Mouse (Mus musculus) lung, embryonic 14.5 days (tissue): ENCODE data around the gene Dnm2. TPM values are rescaled to one million over a fixed set of nuclear protein-coding genes. Genes with fewer than 3 reads are reported as not detected.

Experiments
- ATAC-seq: fragments of 200-750 bp; cut with Nextera tagmentation; 2 replicates; pipeline ENCODE4 v1.8.0; 2017; ENCODE audit warnings: mild to moderate bottlenecking, moderate TSS enrichment, moderate library complexity; ENCODE audit not compliant: insufficient read depth
- DNase-seq: peaks from one replicate; pipeline ENCODE4 v3.0.0-alpha.2; 2015
- H3K27ac ChIP-seq: fragments of 300-500 bp; sonication (generic); 2 replicates; pipeline ENCODE4 v1.5.1; 2014; ENCODE audit warnings: low read depth, mild to moderate bottlenecking, moderate library complexity
- H3K27me3 ChIP-seq: fragments of 300-500 bp; sonication (generic); 2 replicates; pipeline ENCODE4 v1.6.1; 2014; ENCODE audit warnings: low read length, control low read depth; ENCODE audit not compliant: insufficient read depth
- H3K36me3 ChIP-seq: fragments of 300-500 bp; sonication (generic); 2 replicates; pipeline ENCODE4 v1.6.1; 2014; ENCODE audit warnings: control low read depth; ENCODE audit not compliant: insufficient read depth
- H3K4me1 ChIP-seq: fragments of 300-500 bp; sonication (generic); 2 replicates; pipeline ENCODE4 v1.6.1; 2014; ENCODE audit warnings: antibody characterized with exemption, control low read depth; ENCODE audit not compliant: insufficient read depth
- H3K4me2 ChIP-seq: fragments of 300-500 bp; sonication (generic); 2 replicates; pipeline ENCODE4 v1.6.1; 2014; ENCODE audit warnings: mild to moderate bottlenecking
- H3K4me3 ChIP-seq: fragments of 300-500 bp; sonication (generic); 2 replicates; pipeline ENCODE4 v1.5.1; 2014; ENCODE audit warnings: low read depth, low read length
- H3K9ac ChIP-seq: fragments of 300-500 bp; sonication (generic); 2 replicates; pipeline ENCODE4 v1.6.1; 2014
- H3K9me3 ChIP-seq: fragments of 300-500 bp; sonication (generic); 2 replicates; pipeline ENCODE4 v1.6.1; 2016; ENCODE audit warnings: low read depth, low read length, control low read depth
- CTCF ChIP-seq: IDR thresholded peaks from 2 replicates; pipeline ENCODE4 v1.5.1; 2016; ENCODE audit warnings: antibody characterized with exemption, low read depth
- WGBS: fragments of 180-500 bp; shearing (Covaris S2); extraction: QIAGEN DNeasy Blood & Tissue Kit; methylation state at CpG from one replicate; pipeline ENCODE4 v1.1.7; 2014; 5-methylcytosine and 5-hydroxymethylcytosine counted together
- polyA plus RNA-seq: library from polyadenylated mRNA; unstranded; fragments of >200 nt; fragmentation: Nextera tagmentation; extraction: Ambion mirVana; gene quantifications from 2 replicates; pipeline ENCODE4 v1.2.1, GENCODE M21; 2014

The Dnm2 gene
- polyA plus RNA-seq, 1 experiment from 2014 or later, result 71.8 TPM

DNA sequence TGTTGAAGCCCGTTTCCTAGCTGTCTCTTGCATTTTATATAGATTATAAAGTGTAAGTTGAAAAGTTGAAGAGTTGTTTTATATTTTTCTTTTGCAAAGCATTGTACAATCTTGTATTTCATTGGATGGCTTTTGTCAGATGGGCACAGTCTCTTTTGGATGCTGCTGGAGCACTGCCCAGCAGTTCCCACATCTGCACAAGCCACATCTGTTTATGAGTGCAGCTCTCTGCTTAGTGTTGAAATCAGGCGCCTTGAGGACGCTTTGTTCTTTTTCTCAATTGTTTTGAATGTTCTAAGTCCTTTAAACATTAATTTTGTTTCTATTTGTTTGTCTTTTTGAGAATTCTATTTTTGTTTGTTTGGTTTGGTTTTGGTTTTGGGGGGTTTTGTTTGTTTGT lies 13.5 kb downstream of the Dnm2 start:
- DNase-seq (peak; percentile 71), ATAC-seq (0 out of 2 replicates have a peak, but pooled peaks have one; percentile 54)
- H3K9ac ChIP-seq, result no peak overlapping the region
- H3K9me3 ChIP-seq, result no peaks in the 10 kb centered on the region
- H3K4me2 ChIP-seq, result no peak overlapping the region
- no peaks in the 10 kb centered on the region; the same call in 1 of the 2 replicates for H3K4me1 ChIP-seq
- H3K36me3 ChIP-seq, result no peaks in the 10 kb centered on the region
- no peak overlapping the region for H3K4me3 ChIP-seq
- H3K27me3 ChIP-seq, result no peaks in the 10 kb centered on the region
- no peak for TF ChIP-seq CTCF
- 55% methylated on average over 3 of the region's 3 CpGs for WGBS
- H3K27ac ChIP-seq, result peak overlapping the region; percentile 6; the same call in 1 of the 2 replicates

DNA sequence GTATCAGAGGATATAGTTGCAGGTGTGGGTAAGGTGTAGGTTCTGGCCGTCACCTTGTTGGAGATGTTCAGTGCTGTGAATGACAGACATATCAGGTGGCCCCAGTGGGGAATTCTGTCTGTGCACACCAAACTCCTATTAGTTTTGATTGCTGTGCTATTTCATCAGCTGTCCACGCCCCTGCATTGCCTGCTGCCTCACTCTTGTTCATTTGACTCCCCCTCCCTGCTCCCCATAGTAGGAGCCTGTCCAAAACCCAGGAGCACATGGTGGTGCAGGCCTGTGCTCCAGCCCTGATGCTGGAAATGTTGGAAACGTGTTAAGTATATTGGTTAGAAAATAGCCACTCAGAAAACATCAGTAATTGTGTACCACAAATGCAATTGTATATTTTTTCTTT lies 14.7 kb downstream of the Dnm2 start:
- Histone ChIP-seq H3K27me3 (no peaks in the 10 kb centered on the region), H3K4me1 (no peaks in the 10 kb centered on the region; the same call in 1 of the 2 replicates), H3K4me2 (no peak overlapping the region), H3K4me3 (no peak overlapping the region), H3K27ac (no peak overlapping the region), H3K36me3 (no peaks in the 10 kb centered on the region), H3K9ac (no peak overlapping the region), H3K9me3 (no peaks in the 10 kb centered on the region)
- no peak for TF ChIP-seq CTCF
- DNase-seq (no peak), ATAC-seq (no peak)
- 79% methylated on average over 3 of the region's 3 CpGs for WGBS

DNA sequence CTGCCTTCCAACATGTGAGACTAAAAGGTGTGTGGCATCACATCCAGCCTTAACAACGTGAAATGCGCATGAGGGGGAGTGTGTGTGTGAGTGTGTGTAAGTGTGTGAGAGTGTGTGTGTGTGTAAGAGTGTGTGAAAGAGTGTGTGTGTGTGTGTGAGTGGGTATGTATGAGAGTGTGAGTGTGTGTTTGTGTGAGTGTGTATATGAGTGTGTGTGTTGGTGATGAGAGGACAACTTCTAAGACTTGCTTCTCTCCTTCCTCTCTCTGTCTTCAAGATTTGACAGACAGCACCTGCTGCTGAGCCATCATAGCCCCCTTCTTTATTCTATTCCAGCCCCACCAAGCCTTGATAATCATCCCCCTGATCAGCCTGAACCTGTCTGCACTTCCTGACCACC lies 15.2 kb downstream of the Dnm2 start:
- no peak for TF ChIP-seq CTCF
- H3K36me3 ChIP-seq, result no peaks in the 10 kb centered on the region
- no peaks in the 10 kb centered on the region for H3K9me3 ChIP-seq
- no peaks in the 10 kb centered on the region for H3K27me3 ChIP-seq
- 88% methylated on average over 2 of the region's 2 CpGs for WGBS
- ATAC-seq, result no peak
- H3K27ac ChIP-seq, result no peak overlapping the region
- H3K4me3 ChIP-seq, result no peak overlapping the region
- no peak for DNase-seq
- no peaks in the 10 kb centered on the region; the same call in 1 of the 2 replicates for H3K4me1 ChIP-seq
- H3K9ac ChIP-seq, result no peak overlapping the region
- no peak overlapping the region for H3K4me2 ChIP-seq

GRCm38 (mm10) chr9:21440387-21440786 lies 15.7 kb downstream of the Dnm2 start:
- H3K4me2 ChIP-seq, result no peak overlapping the region
- H3K36me3 ChIP-seq, result 0 out of 2 replicates have a peak, but pooled peaks cover 3% of the 10 kb centered on the region
- TF ChIP-seq CTCF, result no peak
- H3K4me3 ChIP-seq, result no peak overlapping the region
- no peaks in the 10 kb centered on the region for H3K27me3 ChIP-seq
- H3K4me1 ChIP-seq, result no peaks in the 10 kb centered on the region; the same call in 1 of the 2 replicates
- DNase-seq (no peak), ATAC-seq (no peak)
- no peaks in the 10 kb centered on the region for H3K9me3 ChIP-seq
- no peak overlapping the region for H3K9ac ChIP-seq
- no peak overlapping the region for H3K27ac ChIP-seq

- no peak for ATAC-seq
- no peak for TF ChIP-seq CTCF
- no peak for DNase-seq
- no peaks in the 10 kb centered on the region for H3K4me1 ChIP-seq
- no peaks in the 10 kb centered on the region for H3K9me3 ChIP-seq
- no peak overlapping the region for H3K9ac ChIP-seq
- no peak overlapping the region for H3K27ac ChIP-seq
- H3K4me3 ChIP-seq, result no peak overlapping the region
- H3K36me3 ChIP-seq, result 0 out of 2 replicates have a peak, but pooled peaks cover 5% of the 10 kb centered on the region
- WGBS, result 92% methylated on average over 8 of the region's 8 CpGs
- H3K27me3 ChIP-seq, result no peaks in the 10 kb centered on the region
- H3K4me2 ChIP-seq, result no peak overlapping the region
These were observed 19.1 kb downstream of the Dnm2 start for GRCm38 (mm10) chr9:21443853-21444252.

DNA sequence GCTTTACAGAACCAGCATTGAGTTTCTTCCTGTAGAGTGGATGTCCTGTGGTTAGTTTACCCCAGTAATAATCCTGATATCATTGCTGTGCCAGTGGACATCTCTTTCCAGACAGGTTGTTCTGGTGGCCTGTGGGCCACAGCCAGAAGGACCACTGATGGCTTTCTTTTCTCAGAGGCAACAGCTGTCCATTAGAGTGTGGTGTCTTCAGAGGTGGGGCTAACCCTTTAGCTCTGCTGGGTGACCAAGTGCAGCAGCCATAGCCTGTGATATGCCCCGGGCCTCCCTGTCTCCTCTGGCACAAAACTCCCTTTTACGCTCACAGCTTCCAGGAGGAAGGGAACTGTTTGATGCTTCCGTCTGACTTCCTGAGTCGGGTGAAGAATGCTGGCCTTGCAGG lies 19.9 kb downstream of the Dnm2 start:
- Histone ChIP-seq H3K4me2 (no peak overlapping the region), H3K4me1 (no peaks in the 10 kb centered on the region), H3K9ac (no peak overlapping the region), H3K9me3 (no peaks in the 10 kb centered on the region), H3K27me3 (no peaks in the 10 kb centered on the region), H3K36me3 (0 out of 2 replicates have a peak, but pooled peaks cover 5% of the 10 kb centered on the region), H3K4me3 (no peak overlapping the region), H3K27ac (no peak overlapping the region)
- DNase-seq (peak; percentile 13), ATAC-seq (no peak)
- no peak for TF ChIP-seq CTCF
- WGBS, result 84% methylated on average over 4 of the region's 4 CpGs

- H3K9ac ChIP-seq, result no peak overlapping the region
- TF ChIP-seq CTCF, result no peak
These were observed 20.5 kb downstream of the Dnm2 start for GRCm38 (mm10) chr9:21445081-21445744.

More at GRCm38 (mm10) chr9:21445081-21445744, 20.5 kb downstream of the Dnm2 start:
- Histone ChIP-seq H3K36me3 (0 out of 2 replicates have a peak, but pooled peaks cover 5% of the 10 kb centered on the region), H3K4me1 (no peaks in the 10 kb centered on the region), H3K4me2 (no peak overlapping the region), H3K4me3 (no peak overlapping the region), H3K27me3 (no peaks in the 10 kb centered on the region), H3K27ac (no peak overlapping the region), H3K9me3 (no peaks in the 10 kb centered on the region)
- DNase-seq, result no peak
- WGBS, result 96% methylated on average over 6 of the region's 6 CpGs
- ATAC-seq, result no peak
